Mouse (Mus musculus) CD4-positive, CD25-positive, alpha-beta regulatory T cell, adult 2 months (primary cell): Measurements from ENCODE around the gene Zfp950.
"Not testable (repeated sequence)": the region's sequence is repeated elsewhere in the genome, so short reads cannot be mapped to it uniquely, and the experiment has no call there.

Experiments used
- DNase-seq: peaks from one replicate; pipeline ENCODE4 v3.0.0-alpha.2; 2012; ENCODE audit warnings: low read depth, low spot score

Zfp950 gene

DNA sequence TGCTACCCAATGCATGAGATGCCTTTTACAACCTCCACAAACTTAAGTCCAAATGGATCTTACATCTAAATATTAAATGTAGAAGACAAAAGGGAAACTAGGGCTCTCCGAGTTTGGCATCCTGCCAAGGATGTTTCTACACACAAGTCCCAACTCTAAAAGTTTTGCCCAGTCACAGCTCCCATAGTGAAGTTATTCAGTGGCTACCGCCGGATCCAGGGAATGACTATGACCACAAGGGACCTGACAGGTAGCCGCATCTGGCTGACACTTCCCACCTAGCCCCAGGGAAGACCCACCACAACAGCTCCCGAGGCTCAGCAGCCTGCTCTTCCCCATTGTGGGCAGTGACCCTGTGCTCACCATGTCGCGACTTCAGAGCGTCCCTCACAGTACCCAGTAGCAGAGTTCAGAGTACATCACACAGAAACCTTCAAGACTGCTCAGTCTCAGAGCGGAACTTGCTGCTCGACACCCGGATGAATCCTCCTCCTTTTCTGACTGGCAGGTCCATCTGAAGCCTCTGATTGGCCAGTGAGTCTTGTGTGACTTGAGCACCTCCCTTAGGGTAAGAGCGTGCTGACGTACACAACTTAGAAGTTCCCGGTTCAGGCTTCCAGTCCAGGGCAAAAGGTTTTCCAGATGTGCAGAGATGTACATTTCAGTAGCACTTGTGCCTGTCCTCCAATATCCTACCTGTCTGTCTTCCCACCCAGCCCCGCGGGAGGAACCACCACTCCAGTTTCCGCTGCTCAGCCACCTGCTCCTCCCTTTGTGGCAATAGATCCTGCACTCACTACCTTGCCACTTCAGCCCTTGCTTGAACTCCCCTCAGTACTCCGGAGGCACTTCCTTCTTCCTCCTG lies at the start of gene Zfp950:
Zfp950 (minus strand) TSS at position 499 of the 865 bp plus-strand sequence.
- DNase-seq, result peak; percentile 92

DNA sequence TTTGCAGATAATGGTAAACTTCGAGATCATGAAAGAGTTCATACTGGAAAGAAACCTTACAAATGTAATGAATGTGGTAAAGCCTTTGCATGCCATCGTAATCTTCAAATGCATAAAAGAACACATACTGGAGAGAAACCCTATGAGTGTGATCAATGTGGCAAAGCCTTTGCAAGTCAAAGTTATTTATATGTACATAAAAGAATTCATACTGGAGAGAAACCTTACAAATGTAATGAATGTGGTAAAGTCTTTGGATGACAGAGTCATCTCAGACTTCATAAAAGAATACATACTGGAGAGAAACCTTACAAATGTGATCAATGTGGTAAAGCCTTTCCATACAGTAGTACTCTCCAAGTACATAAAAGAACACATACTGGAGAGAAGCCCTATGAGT lies 43.0 kb upstream of the Zfp950 start, which contains the start of gene Gm6020:
Gm6020 (plus strand) TSS at position 301 of the 400 bp plus-strand sequence.
- not testable (repeated sequence) for DNase-seq

GRCm38 (mm10) chr19:61175756-61176324 lies 35.2 kb upstream of the Zfp950 start, which contains the start of gene Gm7102:
Gene Gm7102 (minus strand): TSS chr19:61176309.
- no peak for DNase-seq

DNA sequence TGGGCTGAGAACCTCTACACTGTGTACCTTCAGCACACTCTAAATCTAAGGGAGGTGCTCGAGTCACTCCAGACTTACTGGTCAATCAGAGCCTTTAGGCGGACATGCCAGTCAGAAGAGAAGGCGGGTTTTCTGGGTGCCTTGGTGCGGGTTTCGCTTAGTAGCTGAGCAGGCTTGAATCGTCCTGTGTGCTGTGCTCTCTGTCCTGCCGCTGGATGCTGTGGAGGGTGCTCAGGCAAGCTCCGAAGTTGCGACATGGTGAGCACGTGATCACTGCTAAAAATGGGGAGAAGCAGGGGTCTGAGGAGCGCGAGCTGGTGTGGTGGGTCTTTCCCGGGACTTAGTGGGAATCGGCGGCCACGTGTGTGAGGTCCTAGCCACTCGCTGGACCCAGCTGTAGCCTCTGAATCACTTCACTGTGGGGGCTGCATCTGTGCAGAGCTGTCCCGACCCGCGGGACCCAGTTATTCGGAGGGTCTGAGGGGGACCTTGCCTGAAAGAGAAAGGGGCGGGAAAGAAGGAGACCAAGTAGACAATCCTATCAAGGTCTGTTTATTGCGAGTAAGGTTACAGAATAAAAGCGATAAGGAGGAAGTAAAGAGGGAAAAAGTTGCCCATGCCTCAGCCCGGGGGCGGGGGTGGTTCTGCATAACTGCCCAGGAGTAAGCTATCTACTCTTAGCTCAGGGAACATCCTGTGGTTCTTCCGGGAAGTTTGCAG lies 11.2 kb upstream of the Zfp950 start:
- peak; percentile 28 for DNase-seq

DNA sequence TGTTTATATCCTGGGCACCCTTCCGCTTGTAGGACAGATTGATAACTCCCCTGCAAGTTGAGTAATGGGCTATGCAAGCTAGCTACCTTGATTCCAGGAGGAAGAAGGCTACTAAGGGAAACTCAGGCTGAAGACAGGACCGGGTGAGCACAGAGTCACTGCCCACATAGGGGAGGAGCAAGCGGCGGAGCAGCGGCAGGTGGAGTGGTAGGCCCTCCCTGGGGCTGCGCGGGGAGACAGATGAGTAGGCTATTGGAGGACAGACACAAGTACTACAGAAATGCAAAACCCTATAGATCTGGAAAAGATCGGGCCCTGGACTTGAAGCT lies 10.7 kb upstream of the Zfp950 start:
- peak; percentile 70 for DNase-seq

- peak; percentile 14 for DNase-seq
Observed at GRCm38 (mm10) chr19:61141299-61141698, 659 bp upstream of the Zfp950 start.

- DNase-seq, result no peak
Observed at GRCm38 (mm10) chr19:61138655-61139054, 2.0 kb downstream of the Zfp950 start.

DNA sequence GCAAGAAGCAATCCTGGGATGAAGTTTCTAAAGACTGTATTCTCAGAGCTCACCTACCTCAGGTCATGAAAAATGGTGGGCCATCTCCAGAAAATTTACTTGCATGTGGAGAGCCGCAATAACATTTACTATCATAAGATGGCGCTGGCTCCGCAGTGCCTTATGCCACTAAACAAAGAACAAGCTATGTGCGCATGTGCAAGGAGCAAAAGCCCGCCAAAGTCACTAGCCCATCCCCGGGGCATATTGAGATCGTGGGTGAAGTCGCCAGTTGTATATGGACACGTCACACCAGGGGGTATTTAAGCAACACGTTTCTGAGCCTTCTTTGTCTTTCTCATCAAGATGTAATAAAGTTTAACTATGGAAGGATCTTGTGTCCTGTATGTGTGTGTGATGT lies 9.5 kb downstream of the Zfp950 start:
- no peak for DNase-seq

DNA sequence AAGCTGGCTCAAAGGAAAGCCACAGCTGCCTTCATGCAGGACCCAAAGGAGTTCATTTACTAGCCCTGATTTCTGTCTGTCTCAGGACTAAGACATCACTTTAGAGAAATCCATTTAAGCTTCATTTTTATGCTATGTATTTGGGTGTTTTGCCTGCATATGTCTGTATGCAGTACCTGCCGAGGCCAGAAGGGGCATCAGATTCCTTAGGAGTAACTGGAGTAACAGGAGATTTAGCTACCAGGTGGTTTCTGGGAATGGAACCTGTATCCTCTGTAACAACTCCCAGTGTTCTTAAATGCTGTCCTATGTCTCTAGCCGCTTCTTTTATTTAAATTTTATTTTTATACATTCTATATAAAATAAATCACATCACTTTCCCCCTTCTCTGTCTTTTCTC lies 30.5 kb downstream of the Zfp950 start:
- peak; percentile 25 for DNase-seq

DNA sequence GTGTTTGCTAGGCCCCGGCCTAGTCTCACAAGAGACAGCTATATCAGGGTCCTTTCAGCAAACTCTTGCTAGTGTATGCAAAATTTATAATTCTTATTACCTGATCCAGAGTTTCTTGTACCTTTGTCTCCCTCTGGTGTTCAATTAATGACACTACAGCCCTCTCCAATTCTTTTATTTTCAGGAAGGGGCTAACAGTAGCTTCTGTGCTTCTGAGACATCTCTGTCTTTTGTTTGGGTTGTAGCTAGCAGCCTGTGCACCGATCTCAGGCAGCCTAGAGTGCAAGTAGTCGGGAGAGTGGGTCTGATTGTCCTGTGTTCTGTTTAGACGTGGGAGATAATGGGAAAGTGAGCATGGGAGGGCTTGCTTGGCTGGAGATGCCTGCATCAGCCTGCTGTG lies 42.9 kb downstream of the Zfp950 start:
- peak; percentile 43 for DNase-seq

GRCm38 (mm10) chr19:61096776-61097175 lies 43.9 kb downstream of the Zfp950 start:
- no peak for DNase-seq

DNA sequence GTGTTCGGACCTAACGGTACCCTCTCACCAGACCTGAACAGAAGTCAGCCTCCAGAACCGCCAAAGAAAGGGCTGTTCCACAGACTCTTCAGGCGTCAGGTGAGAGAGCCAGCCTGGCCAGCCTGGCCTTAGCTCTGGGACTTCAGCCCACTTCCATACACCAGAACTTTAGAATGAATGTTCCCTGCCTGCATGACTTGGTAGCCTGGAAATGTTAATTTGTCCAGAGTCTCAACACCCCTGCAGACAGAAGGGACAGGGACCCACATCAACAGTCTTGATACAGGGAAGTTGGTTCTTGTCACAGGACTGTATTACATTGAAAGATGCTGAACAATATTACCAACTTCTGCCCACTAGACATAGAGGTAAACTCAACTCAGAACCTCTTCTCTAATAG lies 50.1 kb downstream of the Zfp950 start:
- DNase-seq, result no peak

DNA sequence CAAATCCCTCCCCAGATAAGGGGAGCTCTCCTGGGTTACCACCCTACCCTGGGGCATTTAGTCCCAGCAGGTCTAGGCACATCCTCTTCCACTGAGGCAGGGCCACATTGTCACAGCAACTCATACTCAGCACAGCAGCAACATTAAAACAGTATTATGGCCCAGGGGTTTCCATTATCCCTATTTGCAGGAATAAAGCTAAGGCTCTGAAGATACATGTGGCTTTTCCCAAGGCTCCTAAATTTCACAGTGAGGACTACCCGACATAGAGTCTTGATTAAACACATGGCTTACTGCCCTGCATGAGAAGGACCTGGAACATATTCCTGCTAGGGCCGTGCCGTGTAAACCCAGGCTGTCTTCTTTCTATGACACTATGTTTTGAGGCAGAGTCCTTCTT lies 51.6 kb downstream of the Zfp950 start:
- no peak for DNase-seq

- DNase-seq, result no peak
Observed at GRCm38 (mm10) chr19:61087781-61088180, 52.9 kb downstream of the Zfp950 start.

DNA sequence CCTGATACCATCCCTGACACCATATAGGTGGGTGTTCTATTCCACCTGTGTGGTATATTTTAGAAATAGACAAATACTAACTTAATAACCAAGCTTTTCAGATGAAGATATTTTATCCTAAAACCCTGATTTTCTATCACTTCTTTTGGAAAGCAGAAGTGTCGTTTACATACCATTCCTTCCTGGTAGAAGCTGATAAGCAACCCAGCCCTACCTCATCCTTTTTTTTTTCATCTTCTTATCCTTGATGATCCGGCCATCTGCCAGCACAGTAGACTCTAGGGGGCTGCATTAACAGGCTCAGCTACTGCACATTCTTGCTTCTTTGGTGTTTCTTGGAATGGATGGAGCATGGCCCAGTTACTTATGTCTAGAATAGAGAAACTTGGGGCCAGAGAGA lies 55.4 kb downstream of the Zfp950 start:
- DNase-seq, result no peak

- DNase-seq, result peak; percentile 89
Observed at GRCm38 (mm10) chr19:61084149-61084940, 56.3 kb downstream of the Zfp950 start.

- no peak for DNase-seq
Observed at GRCm38 (mm10) chr19:61083006-61083405, 57.6 kb downstream of the Zfp950 start.

GRCm38 (mm10) chr19:61080251-61080749 lies 60.3 kb downstream of the Zfp950 start:
- DNase-seq, result no peak

DNA sequence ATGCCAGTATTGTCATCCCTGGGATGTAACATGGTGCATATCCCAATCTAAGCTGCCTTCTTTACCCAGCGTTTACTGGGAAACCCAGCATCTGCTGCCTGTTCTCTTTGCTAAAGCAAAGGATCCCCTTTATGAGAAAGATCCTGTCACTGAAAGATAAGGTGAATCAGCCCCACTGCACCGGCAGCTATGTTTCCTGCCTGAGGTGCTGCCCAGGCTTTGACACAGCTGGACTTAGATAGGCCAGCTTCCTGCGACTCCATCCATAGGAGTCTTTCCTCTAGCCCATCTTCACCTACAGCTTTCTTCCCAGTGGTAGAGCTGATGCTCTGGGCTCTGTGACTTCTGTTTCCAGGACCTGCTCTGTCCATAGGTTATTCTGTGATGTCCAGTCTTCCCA lies 62.0 kb downstream of the Zfp950 start:
- no peak for DNase-seq

GRCm38 (mm10) chr19:61065011-61065410 lies 75.6 kb downstream of the Zfp950 start:
- no peak for DNase-seq

- DNase-seq, result no peak
Observed at GRCm38 (mm10) chr19:61064386-61064785, 76.3 kb downstream of the Zfp950 start.
